Mouse (Mus musculus): ENCODE results near the gene 4931417E11Rik. TPM values are rescaled to one million over a fixed set of nuclear protein-coding genes. Genes with fewer than 3 reads are reported as not detected.

4931417E11Rik gene
- total RNA-seq (2012; rRNA removed) = not detected in 2 replicates

- no peak for TF ChIP-seq MAFK (IDR thresholded peaks at IDR 0.05; ENCODE audit: insufficient read depth, low read depth, low read length)
- TF ChIP-seq CHD2 (IDR thresholded peaks at IDR 0.05; ENCODE audit: low read depth, low read length) = no peak
- no peak for TF ChIP-seq HCFC1 (IDR thresholded peaks at IDR 0.05; ENCODE audit: borderline replicate concordance, insufficient read depth, low read length)
- TF ChIP-seq ZNF384 (IDR thresholded peaks at IDR 0.05; ENCODE audit: low read depth, low read length) = no peak
- TF ChIP-seq ZC3H11A (IDR thresholded peaks at IDR 0.05; ENCODE audit: borderline replicate concordance, low read depth, low read length) = no peak
- no peak within 1 kb of the TSS for H3K4me3 ChIP-seq (ENCODE audit: insufficient read depth in 1 of 2, low read depth in 1 of 2, low read length in 2 of 2, poor library complexity in 1 of 2, severe bottlenecking in 1 of 2)
- no peak within 1 kb of the TSS for H3K27ac ChIP-seq (ENCODE audit: insufficient read depth, low read depth, low read length, poor library complexity, severe bottlenecking)
- H3K9me3 ChIP-seq (ENCODE audit: control insufficient read depth, insufficient read depth, low read depth, low read length) = no peaks in the 10 kb centered on the region
- no peaks in the 10 kb centered on the region for H3K36me3 ChIP-seq (ENCODE audit: control insufficient read depth, insufficient read depth, low read length, poor library complexity, severe bottlenecking)
- DNase-seq (ENCODE audit: low read depth, low spot score) = no peak
- no peak within 1 kb of the TSS for H3K9ac ChIP-seq (ENCODE audit: insufficient read depth, low read depth, low read length, poor library complexity, severe bottlenecking)
- H3K4me1 ChIP-seq (ENCODE audit: control insufficient read depth in 2 of 2, insufficient read depth in 2 of 2, low read length in 2 of 2, poor library complexity in 1 of 2) = no peaks in the 10 kb centered on the region
- in situ Hi-C loops (cut with MboI; ENCODE audit: low sequenced_read_pairs in 2 of 2, unreplicated experiment in 2 of 2) = no loop called here
These were observed at the start of gene 4931417E11Rik for GRCm38 (mm10) chr6:73469567-73469966. TSS of gene 4931417E11Rik (minus strand) at chr6:73469667.

GRCm38 (mm10) chr6:73517818-73518396 is 48.4 kb upstream of the 4931417E11Rik start:
- H3K9ac ChIP-seq (ENCODE audit: insufficient read depth, low read depth, low read length, poor library complexity, severe bottlenecking) = no peak overlapping the region
- H3K4me3 ChIP-seq (ENCODE audit: insufficient read depth in 1 of 2, low read depth in 1 of 2, low read length in 2 of 2, poor library complexity in 1 of 2, severe bottlenecking in 1 of 2) = no peak overlapping the region
- H3K36me3 ChIP-seq (ENCODE audit: control insufficient read depth, insufficient read depth, low read length, poor library complexity, severe bottlenecking) = no peaks in the 10 kb centered on the region
- H3K27ac ChIP-seq (ENCODE audit: insufficient read depth, low read depth, low read length, poor library complexity, severe bottlenecking) = no peak overlapping the region
- DNase-seq (ENCODE audit: low read depth, low spot score) = peak; percentile 57
- no peaks in the 10 kb centered on the region for H3K4me1 ChIP-seq (ENCODE audit: control insufficient read depth in 2 of 2, insufficient read depth in 2 of 2, low read length in 2 of 2, poor library complexity in 1 of 2)
- in situ Hi-C loops (cut with MboI; ENCODE audit: low sequenced_read_pairs in 2 of 2, unreplicated experiment in 2 of 2) = no loop called here
- no peaks in the 10 kb centered on the region for H3K9me3 ChIP-seq (ENCODE audit: control insufficient read depth, insufficient read depth, low read depth, low read length)
- TF ChIP-seq CHD2 (IDR thresholded peaks at IDR 0.05; ENCODE audit: low read depth, low read length) (no peak), ZC3H11A (IDR thresholded peaks at IDR 0.05; ENCODE audit: borderline replicate concordance, low read depth, low read length) (peak; percentile 79; the same call in 1 of the 2 replicates), HCFC1 (IDR thresholded peaks at IDR 0.05; ENCODE audit: borderline replicate concordance, insufficient read depth, low read length) (no peak)

DNA sequence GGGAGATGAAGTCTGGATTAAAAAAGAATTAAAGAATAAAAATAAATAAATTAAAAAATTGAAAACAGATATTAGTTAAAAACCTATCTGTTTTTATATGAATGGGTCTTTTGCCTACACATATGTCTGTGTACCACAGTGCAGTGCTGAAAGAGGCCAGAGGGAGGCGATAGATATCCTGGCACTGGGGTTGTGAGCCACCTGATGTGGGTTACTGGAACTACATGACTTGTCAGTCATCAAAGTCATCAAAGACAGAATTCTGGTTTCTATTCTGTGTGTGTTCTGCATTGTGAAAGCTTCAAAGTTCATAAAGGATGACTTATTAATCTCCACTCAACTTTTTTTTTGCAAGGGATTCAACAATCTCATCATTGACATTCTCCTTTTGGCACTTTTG is 43.4 kb upstream of the 4931417E11Rik start:
- 0 out of 2 replicates have a peak, but pooled peaks have one; percentile 43 for TF ChIP-seq ZC3H11A (IDR thresholded peaks at IDR 0.05; ENCODE audit: borderline replicate concordance, low read depth, low read length)
- TF ChIP-seq HCFC1 (IDR thresholded peaks at IDR 0.05; ENCODE audit: borderline replicate concordance, insufficient read depth, low read length) = no peak
- no peak overlapping the region for H3K4me3 ChIP-seq (ENCODE audit: insufficient read depth in 1 of 2, low read depth in 1 of 2, low read length in 2 of 2, poor library complexity in 1 of 2, severe bottlenecking in 1 of 2)
- DNase-seq (ENCODE audit: low read depth, low spot score) = peak; percentile 43
- H3K27ac ChIP-seq (ENCODE audit: insufficient read depth, low read depth, low read length, poor library complexity, severe bottlenecking) = no peak overlapping the region
- in situ Hi-C loops (cut with MboI; ENCODE audit: low sequenced_read_pairs in 2 of 2, unreplicated experiment in 2 of 2) = no loop called here
- H3K4me1 ChIP-seq (ENCODE audit: control insufficient read depth in 2 of 2, insufficient read depth in 2 of 2, low read length in 2 of 2, poor library complexity in 1 of 2) = no peaks in the 10 kb centered on the region
- H3K9ac ChIP-seq (ENCODE audit: insufficient read depth, low read depth, low read length, poor library complexity, severe bottlenecking) = no peak overlapping the region
- no peaks in the 10 kb centered on the region for H3K36me3 ChIP-seq (ENCODE audit: control insufficient read depth, insufficient read depth, low read length, poor library complexity, severe bottlenecking)
- H3K9me3 ChIP-seq (ENCODE audit: control insufficient read depth, insufficient read depth, low read depth, low read length) = no peaks in the 10 kb centered on the region

DNA sequence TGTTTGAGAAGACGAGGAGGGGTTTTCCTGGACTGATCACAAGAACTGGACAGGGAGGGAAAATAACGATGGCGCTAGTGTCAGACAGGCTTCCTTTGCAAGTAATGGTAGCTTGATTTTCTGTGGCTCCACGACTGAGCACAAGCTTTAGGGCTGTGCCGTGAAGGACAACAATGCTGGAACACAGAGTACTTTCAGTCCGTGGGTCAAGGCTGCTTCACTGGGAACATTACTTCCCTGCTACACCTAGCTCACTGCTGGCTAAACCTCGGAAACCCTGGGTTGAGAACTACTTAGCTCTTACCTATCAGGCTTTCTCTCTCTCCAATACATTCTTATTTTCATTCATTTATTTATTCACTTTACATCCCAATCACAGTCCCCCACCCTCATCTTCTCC is 30.2 kb upstream of the 4931417E11Rik start:
- no peak for DNase-seq (ENCODE audit: low read depth, low spot score)
- Histone ChIP-seq H3K9me3 (ENCODE audit: control insufficient read depth, insufficient read depth, low read depth, low read length) (no peaks in the 10 kb centered on the region), H3K4me3 (ENCODE audit: insufficient read depth in 1 of 2, low read depth in 1 of 2, low read length in 2 of 2, poor library complexity in 1 of 2, severe bottlenecking in 1 of 2) (no peak overlapping the region), H3K9ac (ENCODE audit: insufficient read depth, low read depth, low read length, poor library complexity, severe bottlenecking) (no peak overlapping the region), H3K36me3 (ENCODE audit: control insufficient read depth, insufficient read depth, low read length, poor library complexity, severe bottlenecking) (no peaks in the 10 kb centered on the region), H3K4me1 (ENCODE audit: control insufficient read depth in 2 of 2, insufficient read depth in 2 of 2, low read length in 2 of 2, poor library complexity in 1 of 2) (no peaks in the 10 kb centered on the region), H3K27ac (ENCODE audit: insufficient read depth, low read depth, low read length, poor library complexity, severe bottlenecking) (no peak overlapping the region)
- in situ Hi-C loops (cut with MboI; ENCODE audit: low sequenced_read_pairs in 2 of 2, unreplicated experiment in 2 of 2) = no loop called here
- TF ChIP-seq ZC3H11A (IDR thresholded peaks at IDR 0.05; ENCODE audit: borderline replicate concordance, low read depth, low read length) (no peak), HCFC1 (IDR thresholded peaks at IDR 0.05; ENCODE audit: borderline replicate concordance, insufficient read depth, low read length) (no peak), CHD2 (IDR thresholded peaks at IDR 0.05; ENCODE audit: low read depth, low read length) (no peak), ZNF384 (IDR thresholded peaks at IDR 0.05; ENCODE audit: low read depth, low read length) (no peak), MAFK (IDR thresholded peaks at IDR 0.05; ENCODE audit: insufficient read depth, low read depth, low read length) (no peak)

DNA sequence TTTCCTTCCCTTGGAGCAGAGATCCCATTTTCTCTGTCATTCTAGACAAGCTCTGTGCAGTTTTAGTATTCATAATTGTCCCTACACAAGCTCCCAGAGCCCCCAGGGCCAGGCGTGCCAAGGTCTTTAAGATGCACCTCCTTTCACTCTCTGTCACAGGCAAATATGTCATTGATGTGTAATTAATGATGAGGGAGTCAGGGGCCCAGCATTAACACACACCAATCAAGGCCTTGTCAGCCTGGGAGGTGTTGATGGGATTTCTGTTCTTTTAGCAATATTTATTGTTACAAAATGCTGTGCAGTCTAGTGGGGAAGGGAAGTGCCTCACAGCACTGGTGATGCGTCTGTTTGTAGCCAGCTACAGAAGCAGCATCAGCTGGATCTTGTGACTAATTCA is 27.9 kb upstream of the 4931417E11Rik start:
- H3K4me3 ChIP-seq (ENCODE audit: insufficient read depth in 1 of 2, low read depth in 1 of 2, low read length in 2 of 2, poor library complexity in 1 of 2, severe bottlenecking in 1 of 2) = no peak overlapping the region
- H3K9me3 ChIP-seq (ENCODE audit: control insufficient read depth, insufficient read depth, low read depth, low read length) = no peaks in the 10 kb centered on the region
- no peak overlapping the region for H3K27ac ChIP-seq (ENCODE audit: insufficient read depth, low read depth, low read length, poor library complexity, severe bottlenecking)
- no peaks in the 10 kb centered on the region for H3K4me1 ChIP-seq (ENCODE audit: control insufficient read depth in 2 of 2, insufficient read depth in 2 of 2, low read length in 2 of 2, poor library complexity in 1 of 2)
- no peak for DNase-seq (ENCODE audit: low read depth, low spot score)
- in situ Hi-C loops (cut with MboI; ENCODE audit: low sequenced_read_pairs in 2 of 2, unreplicated experiment in 2 of 2) = no loop called here
- no peak overlapping the region for H3K9ac ChIP-seq (ENCODE audit: insufficient read depth, low read depth, low read length, poor library complexity, severe bottlenecking)
- H3K36me3 ChIP-seq (ENCODE audit: control insufficient read depth, insufficient read depth, low read length, poor library complexity, severe bottlenecking) = no peaks in the 10 kb centered on the region
- no peak for TF ChIP-seq CHD2 (IDR thresholded peaks at IDR 0.05; ENCODE audit: low read depth, low read length)
- no peak for TF ChIP-seq MAFK (IDR thresholded peaks at IDR 0.05; ENCODE audit: insufficient read depth, low read depth, low read length)
- TF ChIP-seq HCFC1 (IDR thresholded peaks at IDR 0.05; ENCODE audit: borderline replicate concordance, insufficient read depth, low read length) = no peak

All from ES-E14 (cell line).